Mouse (Mus musculus): ENCODE measurements at regions not wholly inside any gene's neighbourhood (a gene's known extent, or its start where the extent isn't known, plus 50 kb on each side); places are given as distances from the start of the nearest gene placed in this dataset.

DNA sequence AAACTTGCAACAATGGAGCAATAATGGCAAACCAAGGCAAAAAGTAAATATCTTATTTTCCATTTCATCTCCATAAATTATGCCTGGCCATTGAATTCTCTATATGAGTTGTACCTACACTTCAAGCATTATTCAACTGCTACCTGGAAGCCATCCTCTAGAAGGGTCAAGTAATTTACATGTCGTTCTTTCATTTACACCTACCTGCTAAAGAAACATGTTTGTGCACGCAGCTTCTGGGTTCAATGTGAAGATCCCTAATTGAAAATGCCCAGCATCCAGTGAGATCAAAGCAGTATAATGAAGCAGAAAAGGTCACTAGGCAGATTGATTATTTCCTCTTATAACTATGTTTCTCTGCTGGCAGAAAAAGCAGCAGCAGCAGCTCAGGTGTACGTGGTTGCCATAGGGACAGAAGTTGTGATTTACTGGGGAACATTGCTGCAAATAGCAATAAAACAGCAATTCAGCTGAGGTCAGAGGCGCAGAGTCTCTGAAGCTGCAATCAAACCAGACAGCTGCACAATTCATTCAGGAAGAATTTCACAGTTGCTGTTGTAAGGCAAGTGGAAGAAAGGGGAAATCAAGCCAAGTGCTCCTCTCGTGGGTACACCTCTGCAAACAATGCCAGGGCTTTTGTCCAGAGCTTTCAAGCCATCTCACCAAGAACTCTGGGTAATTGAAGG is 386.1 kb downstream of the Gm21750 start:
- H3K4me1 ChIP-seq (ENCODE audit: insufficient read depth) = no peaks in the 10 kb centered on the region
- no peak overlapping the region for H3K4me2 ChIP-seq
- H3K9ac ChIP-seq = no peak overlapping the region
- H3K4me3 ChIP-seq (ENCODE audit: low read depth, low read length) = no peak overlapping the region
- H3K27ac ChIP-seq (ENCODE audit: low read depth) = no peak overlapping the region
- no peak for DNase-seq
- H3K9me3 ChIP-seq (ENCODE audit: low read depth, low read length) = no peaks in the 10 kb centered on the region
- H3K36me3 ChIP-seq (ENCODE audit: insufficient read depth) = no peaks in the 10 kb centered on the region
- TF ChIP-seq CTCF (IDR thresholded peaks at IDR 0.05; ENCODE audit: low read depth) = no peak
- no peak for ATAC-seq (ENCODE audit: insufficient read depth)
- 65% methylated on average over 5 of the region's 5 CpGs for whole genome bisulfite sequencing
- no peaks in the 10 kb centered on the region for H3K27me3 ChIP-seq (ENCODE audit: insufficient read depth, low read length)

DNA sequence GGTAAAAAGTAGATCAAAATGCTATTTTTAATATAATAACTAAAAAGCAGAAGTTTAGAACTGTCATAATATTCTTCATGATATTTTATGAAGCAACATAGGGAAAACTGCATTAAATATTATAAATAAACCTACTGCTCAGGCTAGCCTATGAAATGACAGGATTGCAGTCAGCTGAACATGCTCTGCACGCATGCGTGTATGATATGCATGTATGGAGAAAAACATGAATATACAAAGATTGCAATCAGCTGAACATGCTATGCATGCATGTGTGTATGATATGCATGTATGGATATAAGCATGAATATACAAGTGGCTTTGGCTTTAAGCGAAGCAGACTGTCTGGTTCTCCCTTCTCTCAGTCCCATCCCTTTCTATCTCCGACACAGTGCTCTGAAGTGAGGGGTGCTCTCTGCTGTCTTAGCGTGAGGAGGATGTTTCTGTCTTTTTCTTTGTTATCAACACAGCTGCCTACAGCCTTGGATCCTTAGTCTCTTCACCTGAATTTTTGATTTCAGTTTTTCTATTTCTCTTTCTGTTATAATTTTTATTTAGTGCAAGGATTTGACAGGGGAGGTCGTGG is 386.8 kb downstream of the Gm21750 start:
- no peak for TF ChIP-seq CTCF (IDR thresholded peaks at IDR 0.05; ENCODE audit: low read depth)
- no peaks in the 10 kb centered on the region for H3K4me1 ChIP-seq (ENCODE audit: insufficient read depth)
- DNase-seq = no peak
- 76% methylated on average over 6 of the region's 6 CpGs for WGBS
- H3K9ac ChIP-seq = no peak overlapping the region
- H3K36me3 ChIP-seq (ENCODE audit: insufficient read depth) = no peaks in the 10 kb centered on the region
- H3K4me2 ChIP-seq = no peak overlapping the region
- no peaks in the 10 kb centered on the region for H3K9me3 ChIP-seq (ENCODE audit: low read depth, low read length)
- H3K27ac ChIP-seq (ENCODE audit: low read depth) = no peak overlapping the region
- ATAC-seq (ENCODE audit: insufficient read depth) = no peak
- no peak overlapping the region for H3K4me3 ChIP-seq (ENCODE audit: low read depth, low read length)
- no peaks in the 10 kb centered on the region for H3K27me3 ChIP-seq (ENCODE audit: insufficient read depth, low read length)

DNA sequence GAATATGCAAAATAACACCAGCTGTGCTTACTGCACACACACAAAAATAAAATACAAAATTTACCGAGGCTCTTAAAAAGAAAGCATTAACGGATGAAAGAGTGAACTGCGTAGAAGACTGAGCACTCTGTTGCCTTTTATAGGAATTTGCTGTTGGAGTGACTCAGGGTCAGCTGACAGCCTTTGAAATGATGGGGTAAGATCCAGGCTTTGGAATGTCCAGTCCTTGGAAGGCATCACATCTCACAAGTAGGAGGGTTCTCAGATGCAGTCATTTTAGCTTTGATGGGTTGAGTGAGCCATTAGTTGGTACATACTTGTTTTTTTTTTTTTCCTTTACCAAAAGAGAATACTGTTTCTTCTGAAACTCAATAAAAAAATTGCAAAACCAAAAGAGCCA is 387.4 kb downstream of the Gm21750 start:
- H3K9ac ChIP-seq = no peak overlapping the region
- no peaks in the 10 kb centered on the region for H3K27me3 ChIP-seq (ENCODE audit: insufficient read depth, low read length)
- DNase-seq (no peak), ATAC-seq (ENCODE audit: insufficient read depth) (no peak)
- H3K36me3 ChIP-seq (ENCODE audit: insufficient read depth) = no peaks in the 10 kb centered on the region
- no peak overlapping the region for H3K4me2 ChIP-seq
- no peak overlapping the region for H3K27ac ChIP-seq (ENCODE audit: low read depth)
- no peak overlapping the region for H3K4me3 ChIP-seq (ENCODE audit: low read depth, low read length)
- no peaks in the 10 kb centered on the region for H3K4me1 ChIP-seq (ENCODE audit: insufficient read depth)
- 81% methylated on average over 3 of the region's 3 CpGs for WGBS
- no peak for TF ChIP-seq CTCF (IDR thresholded peaks at IDR 0.05; ENCODE audit: low read depth)
- no peaks in the 10 kb centered on the region for H3K9me3 ChIP-seq (ENCODE audit: low read depth, low read length)

DNA sequence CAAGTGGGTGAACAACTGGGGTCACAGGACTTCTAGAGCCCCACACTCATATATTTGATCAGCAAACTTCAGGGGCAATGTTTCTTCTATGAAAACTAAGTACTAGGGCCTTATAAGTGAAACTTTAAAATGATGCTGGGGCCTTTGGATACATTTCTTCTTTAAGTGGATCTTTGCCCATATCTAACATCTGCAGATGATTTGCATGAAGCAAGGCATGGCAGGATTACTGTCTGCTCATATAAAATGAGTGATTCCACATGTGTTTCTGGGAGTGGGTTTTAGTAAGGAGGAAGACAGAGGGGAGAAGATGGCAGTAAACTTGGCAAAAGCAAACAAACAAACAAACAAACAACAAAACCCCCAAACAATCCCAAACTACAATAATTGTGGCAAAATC is 405.0 kb downstream of the Gm21750 start:
- Histone ChIP-seq H3K36me3 (ENCODE audit: insufficient read depth) (no peaks in the 10 kb centered on the region), H3K4me1 (ENCODE audit: insufficient read depth) (no peaks in the 10 kb centered on the region), H3K9ac (no peak overlapping the region), H3K27ac (ENCODE audit: low read depth) (no peak overlapping the region), H3K27me3 (ENCODE audit: insufficient read depth, low read length) (no peaks in the 10 kb centered on the region), H3K4me2 (no peak overlapping the region), H3K9me3 (ENCODE audit: low read depth, low read length) (no peaks in the 10 kb centered on the region), H3K4me3 (ENCODE audit: low read depth, low read length) (no peak overlapping the region)
- no peak for DNase-seq
- TF ChIP-seq CTCF (IDR thresholded peaks at IDR 0.05; ENCODE audit: low read depth) = no peak
- no peak for ATAC-seq (ENCODE audit: insufficient read depth)

DNA sequence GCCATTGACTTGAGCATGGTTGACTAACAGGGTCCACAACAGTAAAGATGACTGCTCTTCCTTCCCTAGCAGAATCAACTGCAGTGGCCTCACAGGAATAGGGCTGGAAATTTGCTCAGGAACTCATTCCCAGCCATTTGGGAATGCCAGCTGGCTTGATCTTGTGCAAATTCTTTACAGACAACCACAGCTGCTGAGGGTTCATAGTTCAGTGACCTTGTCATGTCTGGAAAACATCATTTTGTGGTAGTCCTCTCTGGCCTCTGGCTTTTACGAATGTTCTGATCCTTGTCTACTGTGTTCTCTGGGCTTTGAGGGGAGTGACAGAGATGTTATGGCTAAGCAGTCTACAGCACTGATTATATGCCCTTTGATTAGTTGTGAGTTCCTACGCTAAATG is 432.0 kb downstream of the Gm21750 start:
- H3K36me3 ChIP-seq (ENCODE audit: insufficient read depth) = no peaks in the 10 kb centered on the region
- H3K9me3 ChIP-seq (ENCODE audit: low read depth, low read length) = no peaks in the 10 kb centered on the region
- no peak for DNase-seq
- H3K4me3 ChIP-seq (ENCODE audit: low read depth, low read length) = no peak overlapping the region
- no peaks in the 10 kb centered on the region for H3K4me1 ChIP-seq (ENCODE audit: insufficient read depth)
- ATAC-seq (ENCODE audit: insufficient read depth) = no peak
- TF ChIP-seq CTCF (IDR thresholded peaks at IDR 0.05; ENCODE audit: low read depth) = no peak
- no peak overlapping the region for H3K27ac ChIP-seq (ENCODE audit: low read depth)
- H3K27me3 ChIP-seq (ENCODE audit: insufficient read depth, low read length) = no peaks in the 10 kb centered on the region
- WGBS = 77% methylated on average over 2 of the region's 2 CpGs
- H3K4me2 ChIP-seq = no peak overlapping the region
- H3K9ac ChIP-seq = no peak overlapping the region

DNA sequence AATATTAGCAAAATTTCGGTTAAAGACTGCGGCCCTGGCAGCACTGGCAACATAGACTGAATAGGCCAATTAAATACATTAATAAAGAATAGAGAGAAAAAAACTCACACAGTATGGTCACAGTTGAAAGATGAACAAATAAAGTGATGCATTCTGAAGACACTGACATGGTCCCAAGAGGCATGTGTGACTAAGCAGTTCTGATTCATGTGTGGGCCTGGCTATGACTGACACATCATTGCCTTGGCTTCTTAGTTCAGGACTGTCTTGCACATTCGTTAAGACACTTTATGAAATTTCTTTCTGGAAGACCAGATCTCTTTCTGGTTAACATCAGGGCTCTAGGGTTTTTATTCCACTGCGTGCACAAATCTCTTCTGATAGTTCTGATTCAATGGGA is 438.7 kb downstream of the Gm21750 start:
- no peak overlapping the region for H3K9ac ChIP-seq
- no peak for TF ChIP-seq CTCF (IDR thresholded peaks at IDR 0.05; ENCODE audit: low read depth)
- ATAC-seq (ENCODE audit: insufficient read depth) = no peak
- no peak overlapping the region for H3K27ac ChIP-seq (ENCODE audit: low read depth)
- H3K9me3 ChIP-seq (ENCODE audit: low read depth, low read length) = no peaks in the 10 kb centered on the region
- H3K4me2 ChIP-seq = no peak overlapping the region
- no peaks in the 10 kb centered on the region for H3K27me3 ChIP-seq (ENCODE audit: insufficient read depth, low read length)
- no peak overlapping the region for H3K4me3 ChIP-seq (ENCODE audit: low read depth, low read length)
- H3K36me3 ChIP-seq (ENCODE audit: insufficient read depth) = no peaks in the 10 kb centered on the region
- DNase-seq = no peak
- H3K4me1 ChIP-seq (ENCODE audit: insufficient read depth) = no peaks in the 10 kb centered on the region
- 91% methylated on average over 4 of the region's 4 CpGs for WGBS

DNA sequence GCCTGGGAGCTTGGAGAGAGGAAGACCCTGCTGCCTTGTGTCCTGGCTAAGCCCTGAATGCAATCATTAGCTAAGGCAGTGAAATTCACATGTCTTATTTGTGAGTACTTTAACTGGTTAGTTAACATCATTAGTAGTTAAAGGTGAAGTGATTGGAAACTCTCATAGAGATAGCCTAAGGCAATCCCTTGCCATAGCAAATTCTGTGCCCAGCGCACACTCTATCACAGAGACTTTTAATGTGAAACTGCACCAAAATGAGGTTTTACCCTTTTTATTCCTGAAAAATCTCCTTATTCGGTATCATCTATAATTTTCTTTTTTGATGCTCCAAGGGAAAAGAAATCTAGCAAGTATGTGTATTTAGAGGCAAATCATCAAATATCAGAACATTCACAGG is 451.6 kb downstream of the Gm21750 start:
- H3K9ac ChIP-seq = no peak overlapping the region
- no peaks in the 10 kb centered on the region for H3K4me1 ChIP-seq (ENCODE audit: insufficient read depth)
- no peak for TF ChIP-seq CTCF (IDR thresholded peaks at IDR 0.05; ENCODE audit: low read depth)
- no peaks in the 10 kb centered on the region for H3K9me3 ChIP-seq (ENCODE audit: low read depth, low read length)
- ATAC-seq (ENCODE audit: insufficient read depth) (no peak), DNase-seq (no peak)
- H3K4me2 ChIP-seq = no peak overlapping the region
- H3K27me3 ChIP-seq (ENCODE audit: insufficient read depth, low read length) = no peaks in the 10 kb centered on the region
- no peak overlapping the region for H3K27ac ChIP-seq (ENCODE audit: low read depth)
- no peaks in the 10 kb centered on the region for H3K36me3 ChIP-seq (ENCODE audit: insufficient read depth)
- 97% methylated on average over 2 of the region's 2 CpGs for WGBS
- no peak overlapping the region for H3K4me3 ChIP-seq (ENCODE audit: low read depth, low read length)
